Mouse (Mus musculus): ENCODE results near the gene Epas1. TPM values are rescaled to one million over a fixed set of nuclear protein-coding genes. Genes with fewer than 3 reads are reported as not detected.
A peak's percentile ranks its signal among the peaks of the same experiment; 100 is the strongest.

The Epas1 gene
- polyA plus RNA-seq, 1 experiment from 2014 or later, result 6.1 TPM

GRCm38 (mm10) chr17:86751373-86751871 is 2.1 kb upstream of the Epas1 start:
- DNase-seq (ENCODE audit: low spot score), result no peak
- no peak for ATAC-seq
- H3K27me3 ChIP-seq (replicated peaks; ENCODE audit: control insufficient read depth, insufficient read depth, low read length), result peaks cover 47% of the 10 kb centered on the region

GRCm38 (mm10) chr17:86753931-86754805 is 668 bp downstream of the Epas1 start:
- DNase-seq (ENCODE audit: low spot score), result peak; percentile 24

More at GRCm38 (mm10) chr17:86751373-86751871, 2.1 kb upstream of the Epas1 start:
- no peak overlapping the region for H3K27ac ChIP-seq (ENCODE audit: low read depth, low read length)
- H3K36me3 ChIP-seq (ENCODE audit: control insufficient read depth, insufficient read depth, low read length), result no peaks in the 10 kb centered on the region
- H3K9me3 ChIP-seq (replicated peaks; ENCODE audit: control insufficient read depth, low read length), result no peaks in the 10 kb centered on the region
- peaks cover 18% of the 10 kb centered on the region for H3K4me1 ChIP-seq (ENCODE audit: control insufficient read depth, insufficient read depth, low read length)
- H3K4me3 ChIP-seq (ENCODE audit: low read depth, low read length), result no peak overlapping the region
- H3K9ac ChIP-seq (ENCODE audit: low read length), result no peak overlapping the region
- 76% methylated on average over 10 of the region's 10 CpGs for WGBS
- H3K4me2 ChIP-seq (ENCODE audit: low read length), result no peak overlapping the region

GRCm38 (mm10) chr17:86754806-86755571 is 1.5 kb downstream of the Epas1 start:
- Histone ChIP-seq H3K9ac (ENCODE audit: low read length) (peak overlapping the region; percentile 47; the same call in 1 of the 2 replicates), H3K9me3 (replicated peaks; ENCODE audit: control insufficient read depth, low read length) (no peaks in the 10 kb centered on the region), H3K4me2 (ENCODE audit: low read length) (peak overlapping the region; percentile 89), H3K4me3 (ENCODE audit: low read depth, low read length) (peak overlapping the region; percentile 48), H3K27ac (ENCODE audit: low read depth, low read length) (no peak overlapping the region), H3K27me3 (replicated peaks; ENCODE audit: control insufficient read depth, insufficient read depth, low read length) (peaks cover 54% of the 10 kb centered on the region), H3K4me1 (ENCODE audit: control insufficient read depth, insufficient read depth, low read length) (peaks cover 18% of the 10 kb centered on the region), H3K36me3 (ENCODE audit: control insufficient read depth, insufficient read depth, low read length) (no peaks in the 10 kb centered on the region)
- 1% methylated on average over 52 of the region's 52 CpGs for WGBS
- ATAC-seq (no peak), DNase-seq (ENCODE audit: low spot score) (peak; percentile 17)

More at GRCm38 (mm10) chr17:86753931-86754805, 668 bp downstream of the Epas1 start:
- Histone ChIP-seq H3K36me3 (ENCODE audit: control insufficient read depth, insufficient read depth, low read length) (no peaks in the 10 kb centered on the region), H3K4me2 (ENCODE audit: low read length) (peak overlapping the region; percentile 89), H3K9me3 (replicated peaks; ENCODE audit: control insufficient read depth, low read length) (no peaks in the 10 kb centered on the region), H3K4me1 (ENCODE audit: control insufficient read depth, insufficient read depth, low read length) (peaks cover 18% of the 10 kb centered on the region), H3K4me3 (ENCODE audit: low read depth, low read length) (peak overlapping the region; percentile 48), H3K27ac (ENCODE audit: low read depth, low read length) (no peak overlapping the region), H3K9ac (ENCODE audit: low read length) (peak overlapping the region; percentile 47; the same call in 1 of the 2 replicates), H3K27me3 (replicated peaks; ENCODE audit: control insufficient read depth, insufficient read depth, low read length) (peaks cover 54% of the 10 kb centered on the region)
- WGBS, result under 1% methylated on average over 55 of the region's 55 CpGs
- peak; percentile 42 for ATAC-seq

GRCm38 (mm10) chr17:86755581-86756195 is 2.2 kb downstream of the Epas1 start:
- Histone ChIP-seq H3K9ac (ENCODE audit: low read length) (0 out of 2 replicates have a peak overlapping the region, but pooled peaks have one; percentile 17), H3K9me3 (replicated peaks; ENCODE audit: control insufficient read depth, low read length) (no peaks in the 10 kb centered on the region), H3K27ac (ENCODE audit: low read depth, low read length) (no peak overlapping the region), H3K36me3 (ENCODE audit: control insufficient read depth, insufficient read depth, low read length) (no peaks in the 10 kb centered on the region), H3K4me2 (ENCODE audit: low read length) (peak overlapping the region; percentile 89; the same call in 1 of the 2 replicates), H3K27me3 (replicated peaks; ENCODE audit: control insufficient read depth, insufficient read depth, low read length) (peaks cover 52% of the 10 kb centered on the region), H3K4me1 (ENCODE audit: control insufficient read depth, insufficient read depth, low read length) (peaks cover 18% of the 10 kb centered on the region), H3K4me3 (ENCODE audit: low read depth, low read length) (peak overlapping the region; percentile 48)
- WGBS, result 19% methylated on average over 11 of the region's 11 CpGs
- ATAC-seq (no peak), DNase-seq (ENCODE audit: low spot score) (no peak)

GRCm38 (mm10) chr17:86757621-86758020 is 4.1 kb downstream of the Epas1 start:
- H3K4me1 ChIP-seq (ENCODE audit: control insufficient read depth, insufficient read depth, low read length), result peaks cover 17% of the 10 kb centered on the region
- H3K27ac ChIP-seq (ENCODE audit: low read depth, low read length), result no peak overlapping the region
- no peak overlapping the region for H3K9ac ChIP-seq (ENCODE audit: low read length)
- DNase-seq (ENCODE audit: low spot score) (no peak), ATAC-seq (no peak)
- no peak overlapping the region for H3K4me2 ChIP-seq (ENCODE audit: low read length)
- H3K36me3 ChIP-seq (ENCODE audit: control insufficient read depth, insufficient read depth, low read length), result no peaks in the 10 kb centered on the region
- no peaks in the 10 kb centered on the region for H3K9me3 ChIP-seq (replicated peaks; ENCODE audit: control insufficient read depth, low read length)
- peaks cover 45% of the 10 kb centered on the region for H3K27me3 ChIP-seq (replicated peaks; ENCODE audit: control insufficient read depth, insufficient read depth, low read length)
- H3K4me3 ChIP-seq (ENCODE audit: low read depth, low read length), result no peak overlapping the region
- 37% methylated on average over 2 of the region's 2 CpGs for WGBS

- Histone ChIP-seq H3K4me2 (ENCODE audit: low read length) (no peak overlapping the region), H3K4me3 (ENCODE audit: low read depth, low read length) (no peak overlapping the region), H3K27ac (ENCODE audit: low read depth, low read length) (no peak overlapping the region), H3K4me1 (ENCODE audit: control insufficient read depth, insufficient read depth, low read length) (no peaks in the 10 kb centered on the region), H3K9me3 (replicated peaks; ENCODE audit: control insufficient read depth, low read length) (no peaks in the 10 kb centered on the region), H3K27me3 (replicated peaks; ENCODE audit: control insufficient read depth, insufficient read depth, low read length) (0 out of 2 replicates have a peak, but pooled peaks cover 4% of the 10 kb centered on the region), H3K36me3 (ENCODE audit: control insufficient read depth, insufficient read depth, low read length) (no peaks in the 10 kb centered on the region), H3K9ac (ENCODE audit: low read length) (no peak overlapping the region)
- ATAC-seq (no peak), DNase-seq (ENCODE audit: low spot score) (no peak)
- 87% methylated on average over 5 of the region's 5 CpGs for WGBS
Measured at GRCm38 (mm10) chr17:86761859-86762258, 8.4 kb downstream of the Epas1 start.

GRCm38 (mm10) chr17:86762479-86763242 is 9.2 kb downstream of the Epas1 start:
- Histone ChIP-seq H3K36me3 (ENCODE audit: control insufficient read depth, insufficient read depth, low read length) (no peaks in the 10 kb centered on the region), H3K9me3 (replicated peaks; ENCODE audit: control insufficient read depth, low read length) (no peaks in the 10 kb centered on the region), H3K4me1 (ENCODE audit: control insufficient read depth, insufficient read depth, low read length) (no peaks in the 10 kb centered on the region), H3K4me3 (ENCODE audit: low read depth, low read length) (no peak overlapping the region), H3K4me2 (ENCODE audit: low read length) (no peak overlapping the region), H3K27ac (ENCODE audit: low read depth, low read length) (no peak overlapping the region), H3K27me3 (replicated peaks; ENCODE audit: control insufficient read depth, insufficient read depth, low read length) (no peaks in the 10 kb centered on the region), H3K9ac (ENCODE audit: low read length) (no peak overlapping the region)
- 82% methylated on average over 11 of the region's 11 CpGs for WGBS
- ATAC-seq (no peak), DNase-seq (ENCODE audit: low spot score) (no peak)
